Mouse (Mus musculus): ENCODE results near the gene Pik3cb. TPM values are rescaled to one million over a fixed set of nuclear protein-coding genes. Genes with fewer than 3 reads are reported as not detected.
A peak's percentile ranks its signal among the peaks of the same experiment; 100 is the strongest.

Gene Pik3cb
- total RNA-seq (2017), result 4.5 and 5.8 TPM in 2 replicates

- peak; percentile 91 for ATAC-seq (replicated peaks; ENCODE audit: low read depth, poor library complexity, severe bottlenecking)
These were observed at the start of gene Pik3cb for GRCm38 (mm10) chr9:99140063-99140882. Pik3cb (minus strand) TSS chr9:99140621.

- ATAC-seq (replicated peaks; ENCODE audit: low read depth, poor library complexity, severe bottlenecking), result peak; percentile 67
These were observed 42.7 kb upstream of the Pik3cb start for GRCm38 (mm10) chr9:99183043-99183670.

- peak; percentile 80 for ATAC-seq (replicated peaks; ENCODE audit: low read depth, poor library complexity, severe bottlenecking)
These were observed 41.7 kb upstream of the Pik3cb start for GRCm38 (mm10) chr9:99182121-99182520.

GRCm38 (mm10) chr9:99180272-99180671 is 39.9 kb upstream of the Pik3cb start:
- ATAC-seq (replicated peaks; ENCODE audit: low read depth, poor library complexity, severe bottlenecking), result peak; percentile 61

GRCm38 (mm10) chr9:99178736-99179135 is 38.3 kb upstream of the Pik3cb start:
- no peak for ATAC-seq (replicated peaks; ENCODE audit: low read depth, poor library complexity, severe bottlenecking)

GRCm38 (mm10) chr9:99175774-99176173 is 35.4 kb upstream of the Pik3cb start:
- no peak for ATAC-seq (replicated peaks; ENCODE audit: low read depth, poor library complexity, severe bottlenecking)

- no peak for ATAC-seq (replicated peaks; ENCODE audit: low read depth, poor library complexity, severe bottlenecking)
These were observed 32.4 kb upstream of the Pik3cb start for GRCm38 (mm10) chr9:99172811-99173210.

- no peak for ATAC-seq (replicated peaks; ENCODE audit: low read depth, poor library complexity, severe bottlenecking)
These were observed 30.8 kb upstream of the Pik3cb start for GRCm38 (mm10) chr9:99171186-99171585.

- ATAC-seq (replicated peaks; ENCODE audit: low read depth, poor library complexity, severe bottlenecking), result no peak
These were observed 28.6 kb upstream of the Pik3cb start for GRCm38 (mm10) chr9:99169029-99169428.

GRCm38 (mm10) chr9:99166946-99167345 is 26.5 kb upstream of the Pik3cb start:
- ATAC-seq (replicated peaks; ENCODE audit: low read depth, poor library complexity, severe bottlenecking), result no peak

- ATAC-seq (replicated peaks; ENCODE audit: low read depth, poor library complexity, severe bottlenecking), result no peak
These were observed 25.5 kb upstream of the Pik3cb start for GRCm38 (mm10) chr9:99165956-99166355.

- ATAC-seq (replicated peaks; ENCODE audit: low read depth, poor library complexity, severe bottlenecking), result peak; percentile 79
These were observed 24.3 kb upstream of the Pik3cb start for GRCm38 (mm10) chr9:99164664-99165226.

GRCm38 (mm10) chr9:99164148-99164503 is 23.7 kb upstream of the Pik3cb start:
- ATAC-seq (replicated peaks; ENCODE audit: low read depth, poor library complexity, severe bottlenecking), result no peak

GRCm38 (mm10) chr9:99163420-99164147 is 23.2 kb upstream of the Pik3cb start:
- ATAC-seq (replicated peaks; ENCODE audit: low read depth, poor library complexity, severe bottlenecking), result no peak

GRCm38 (mm10) chr9:99162839-99163238 is 22.4 kb upstream of the Pik3cb start:
- ATAC-seq (replicated peaks; ENCODE audit: low read depth, poor library complexity, severe bottlenecking), result peak; percentile 60

- ATAC-seq (replicated peaks; ENCODE audit: low read depth, poor library complexity, severe bottlenecking), result no peak
These were observed 20.4 kb upstream of the Pik3cb start for GRCm38 (mm10) chr9:99160780-99161179.

GRCm38 (mm10) chr9:99159932-99160331 is 19.5 kb upstream of the Pik3cb start:
- no peak for ATAC-seq (replicated peaks; ENCODE audit: low read depth, poor library complexity, severe bottlenecking)

- no peak for ATAC-seq (replicated peaks; ENCODE audit: low read depth, poor library complexity, severe bottlenecking)
These were observed 18.3 kb upstream of the Pik3cb start for GRCm38 (mm10) chr9:99158708-99159107.

GRCm38 (mm10) chr9:99158203-99158632 is 17.8 kb upstream of the Pik3cb start:
- peak; percentile 52 for ATAC-seq (replicated peaks; ENCODE audit: low read depth, poor library complexity, severe bottlenecking)

GRCm38 (mm10) chr9:99153655-99154054 is 13.2 kb upstream of the Pik3cb start:
- no peak for ATAC-seq (replicated peaks; ENCODE audit: low read depth, poor library complexity, severe bottlenecking)
